Mouse (Mus musculus) hindbrain, embryonic 15.5 days (tissue): ENCODE data around the gene Hspa1b. TPM values are rescaled to one million over a fixed set of nuclear protein-coding genes. Genes with fewer than 3 reads are reported as not detected.
A peak's percentile ranks its signal among the peaks of the same experiment; 100 is the strongest.
"Not testable (repeated sequence)": the region's sequence is repeated elsewhere in the genome, so short reads cannot be mapped to it uniquely, and the experiment has no call there.

Experiments
- ATAC-seq: fragments of 200-750 bp; cut with Nextera tagmentation; 2 replicates; pipeline ENCODE4 v1.8.0; 2017; ENCODE audit warnings: low read depth, moderate number of reproducible peaks, moderate TSS enrichment; ENCODE audit not compliant: low FRiP score
- H3K27ac ChIP-seq: fragments of 300-500 bp; sonication (generic); replicated peaks from 2 replicates; pipeline ENCODE4 v1.5.1; 2015; ENCODE audit warnings: mild to moderate bottlenecking, inconsistent platforms
- H3K27me3 ChIP-seq: fragments of 300-500 bp; sonication (generic); 2 replicates; pipeline ENCODE4 v1.6.1; 2015; ENCODE audit warnings: control low read depth, inconsistent platforms
- H3K36me3 ChIP-seq: fragments of 300-500 bp; sonication (generic); 2 replicates; pipeline ENCODE4 v1.6.1; 2015; ENCODE audit warnings: control low read depth, inconsistent platforms
- H3K4me1 ChIP-seq: fragments of 300-500 bp; sonication (generic); replicated peaks from 2 replicates; pipeline ENCODE4 v1.6.1; 2015; ENCODE audit warnings: control low read depth, inconsistent platforms
- H3K4me2 ChIP-seq: fragments of 300-500 bp; sonication (generic); 2 replicates; pipeline ENCODE4 v1.6.1; 2015; ENCODE audit warnings: moderate library complexity, mild to moderate bottlenecking, inconsistent platforms
- H3K4me3 ChIP-seq: fragments of 300-500 bp; sonication (generic); 2 replicates; pipeline ENCODE4 v1.5.1; 2015; ENCODE audit warnings: mild to moderate bottlenecking, inconsistent platforms
- H3K9ac ChIP-seq: fragments of 300-500 bp; sonication (generic); 2 replicates; pipeline ENCODE4 v1.6.1; 2015; ENCODE audit warnings: inconsistent platforms
- H3K9me3 ChIP-seq: fragments of 300-500 bp; sonication (generic); 2 replicates; pipeline ENCODE4 v1.6.1; 2016; ENCODE audit warnings: control low read depth, inconsistent platforms
- WGBS: fragments of 180-500 bp; shearing (Covaris S2); methylation state at CpG from one replicate; pipeline ENCODE4 v1.1.7; 2015; 5-methylcytosine and 5-hydroxymethylcytosine counted together
- polyA plus RNA-seq: library from polyadenylated mRNA; unstranded; fragments of >200 nt; fragmentation: Nextera tagmentation; extraction: Ambion mirVana; gene quantifications from 2 replicates; pipeline ENCODE4 v1.2.1, GENCODE M21; 2015

Hspa1b gene
- polyA plus RNA-seq, 1 experiment from 2014 or later: 0.51 TPM

DNA sequence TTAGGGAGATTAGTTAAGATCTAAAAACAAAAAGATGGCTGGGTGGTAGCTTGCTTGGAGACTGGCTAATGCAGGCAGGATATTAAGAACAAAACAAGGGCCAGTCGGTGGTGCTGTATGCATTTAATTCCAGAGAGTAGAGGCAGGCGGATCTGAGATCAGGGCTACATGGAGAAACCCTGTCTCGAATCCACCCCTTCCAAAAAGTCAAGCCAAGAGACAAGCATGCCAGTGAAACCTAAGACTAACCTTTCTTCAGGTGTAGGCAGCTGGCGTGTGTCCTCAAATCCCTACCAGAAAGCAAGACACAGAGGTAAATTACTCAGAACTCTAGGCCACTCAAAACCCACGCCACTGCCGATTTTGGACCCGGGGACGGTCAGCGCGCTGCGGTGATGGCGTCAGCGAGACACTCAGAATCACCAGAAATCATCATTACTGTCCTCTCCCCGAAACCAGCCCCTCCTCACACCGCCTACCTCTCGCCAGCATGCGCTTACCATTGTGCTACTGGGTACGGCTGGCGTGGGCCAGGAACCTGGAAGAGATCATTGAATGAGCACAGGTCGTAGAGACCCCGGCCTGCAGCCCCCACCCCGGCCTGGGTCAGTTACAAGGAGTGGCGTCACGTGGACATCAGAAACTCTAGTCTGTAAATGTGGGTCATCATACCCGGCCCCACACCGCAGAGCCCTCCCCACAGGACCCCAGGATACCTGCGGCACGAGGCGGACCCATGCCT lies 7.2 kb downstream of the Hspa1b start:
- no peaks in the 10 kb centered on the region for H3K9me3 ChIP-seq
- H3K4me3 ChIP-seq: peak overlapping the region; percentile 70
- WGBS: under 1% methylated on average over 29 of the region's 29 CpGs
- peak overlapping the region; percentile 82 for H3K4me2 ChIP-seq
- H3K27me3 ChIP-seq: peaks cover 13% of the 10 kb centered on the region
- H3K4me1 ChIP-seq: peaks cover 19% of the 10 kb centered on the region
- no peak for ATAC-seq
- peak overlapping the region; percentile 92 for H3K27ac ChIP-seq
- peak overlapping the region; percentile 99 for H3K9ac ChIP-seq
- peaks cover 15% of the 10 kb centered on the region for H3K36me3 ChIP-seq

DNA sequence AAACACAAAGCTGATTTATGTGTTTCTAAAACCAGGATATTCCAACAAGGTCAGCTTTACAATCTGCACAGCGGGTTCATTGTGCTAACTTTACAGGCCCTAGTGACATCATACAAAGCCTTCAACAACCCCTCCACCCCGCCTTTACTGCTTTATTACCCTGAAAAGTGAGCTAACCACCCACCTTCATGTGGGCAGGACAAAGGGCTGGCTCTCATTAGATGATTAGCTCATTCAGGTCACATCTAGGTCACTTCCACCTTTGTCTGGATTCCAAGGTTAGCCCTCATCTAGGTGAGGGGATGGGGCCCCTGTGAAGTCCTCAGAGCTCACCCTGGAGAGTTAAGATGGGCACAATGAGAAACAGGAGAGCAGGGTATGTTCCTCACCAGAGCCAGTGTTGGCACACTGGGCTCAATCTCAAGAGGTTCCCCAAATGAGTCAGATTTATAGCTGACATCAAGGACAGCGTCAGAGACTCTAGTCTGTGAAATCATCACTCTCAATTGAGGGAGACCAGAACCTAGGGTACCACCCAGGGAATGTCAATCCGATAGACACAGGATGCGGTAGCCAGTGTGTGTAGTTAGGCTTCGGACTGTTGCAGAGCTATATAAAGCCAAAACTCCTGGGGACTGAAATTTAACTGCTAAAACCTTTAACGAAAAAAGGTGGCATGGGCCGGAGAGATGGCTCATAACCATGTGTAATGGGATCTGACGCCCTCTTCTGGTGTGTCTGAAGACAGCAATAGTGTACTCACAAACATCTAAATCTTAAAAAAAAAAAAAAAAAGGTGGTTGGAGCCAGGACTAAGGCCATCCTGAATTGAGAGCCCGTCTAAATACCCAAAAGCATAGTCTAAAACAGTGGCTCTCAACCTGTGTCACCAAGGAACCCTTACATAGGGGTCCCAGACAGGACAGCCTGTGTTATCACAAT lies 8.3 kb downstream of the Hspa1b start:
- peak overlapping the region; percentile 99 for H3K9ac ChIP-seq
- peak overlapping the region; percentile 70 for H3K4me3 ChIP-seq

GRCm38 (mm10) chr17:34949553-34949969 lies 9.5 kb downstream of the Hspa1b start:
- ATAC-seq: no peak
- H3K4me2 ChIP-seq: no peak overlapping the region
- H3K4me3 ChIP-seq: no peak overlapping the region

More for the DNA sequence above, 8.3 kb downstream of the Hspa1b start:
- no peaks in the 10 kb centered on the region for H3K9me3 ChIP-seq
- H3K27me3 ChIP-seq: peaks cover 10% of the 10 kb centered on the region
- peaks cover 19% of the 10 kb centered on the region for H3K4me1 ChIP-seq
- 32% methylated on average over 10 of the region's 10 CpGs for WGBS
- peak overlapping the region; percentile 92 for H3K27ac ChIP-seq
- ATAC-seq: no peak
- peak overlapping the region; percentile 82 for H3K4me2 ChIP-seq
- H3K36me3 ChIP-seq: peaks cover 15% of the 10 kb centered on the region

GRCm38 (mm10) chr17:34948721-34949552 lies 10.1 kb downstream of the Hspa1b start:
- H3K9ac ChIP-seq, H3K27me3 ChIP-seq, H3K9me3 ChIP-seq, H3K4me3 ChIP-seq, H3K4me2 ChIP-seq, ATAC-seq: not testable (repeated sequence)
- H3K4me1 ChIP-seq: peaks cover 19% of the 10 kb centered on the region
- H3K27ac ChIP-seq: 0 out of 2 replicates have a peak overlapping the region, but pooled peaks have one; percentile 19
- peaks cover 15% of the 10 kb centered on the region for H3K36me3 ChIP-seq
- WGBS: 59% methylated on average over 9 of the region's 9 CpGs

More at GRCm38 (mm10) chr17:34949553-34949969, 9.5 kb downstream of the Hspa1b start:
- Histone ChIP-seq H3K9me3 (no peaks in the 10 kb centered on the region), H3K9ac (no peak overlapping the region), H3K4me1 (peaks cover 19% of the 10 kb centered on the region), H3K36me3 (peaks cover 15% of the 10 kb centered on the region), H3K27me3 (no peaks in the 10 kb centered on the region), H3K27ac (0 out of 2 replicates have a peak overlapping the region, but pooled peaks have one; percentile 19)
- 40% methylated on average over 4 of the region's 4 CpGs for WGBS

GRCm38 (mm10) chr17:34947606-34948005 lies 11.4 kb downstream of the Hspa1b start:
- H3K9me3 ChIP-seq: no peaks in the 10 kb centered on the region
- no peak overlapping the region for H3K4me3 ChIP-seq
- no peak for ATAC-seq
- no peak overlapping the region for H3K4me2 ChIP-seq
- no peaks in the 10 kb centered on the region for H3K27me3 ChIP-seq
- H3K4me1 ChIP-seq: peaks cover 19% of the 10 kb centered on the region
- H3K27ac ChIP-seq: no peak overlapping the region
- no peak overlapping the region for H3K9ac ChIP-seq
- 30% methylated on average over 8 of the region's 8 CpGs for WGBS
- H3K36me3 ChIP-seq: peaks cover 15% of the 10 kb centered on the region

DNA sequence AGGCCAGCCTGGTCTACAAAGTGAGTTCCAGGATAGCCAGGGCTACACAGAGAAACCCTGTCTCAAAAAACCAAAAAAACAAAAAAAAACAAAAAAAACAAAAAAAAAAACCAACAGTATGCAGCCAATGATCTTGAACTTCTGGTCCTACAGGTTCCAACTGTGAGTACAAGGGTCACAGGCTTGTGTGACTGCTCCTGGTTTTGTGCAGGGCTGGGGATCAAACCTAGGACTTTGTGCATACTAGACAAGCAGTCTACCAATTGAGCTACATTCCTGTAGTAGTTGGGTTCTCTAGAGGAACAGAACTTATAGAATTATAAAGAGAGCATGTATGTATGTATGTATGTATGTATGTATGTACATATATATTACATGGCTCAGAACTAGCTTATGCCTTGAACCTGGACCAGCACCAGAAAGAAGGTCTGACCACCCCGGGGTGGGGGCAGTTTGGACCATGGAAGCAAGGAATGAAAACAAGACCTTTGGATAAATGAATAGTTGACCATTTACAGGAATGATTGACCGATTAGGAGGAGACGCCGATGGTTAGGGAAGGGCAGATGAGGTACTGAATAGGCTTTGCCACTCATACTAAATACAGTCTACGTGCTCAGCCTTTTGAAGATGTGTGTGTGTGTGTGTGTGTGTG lies 12.4 kb downstream of the Hspa1b start:
- Histone ChIP-seq H3K27me3 (no peaks in the 10 kb centered on the region), H3K36me3 (peaks cover 15% of the 10 kb centered on the region), H3K4me2 (no peak overlapping the region), H3K9ac (no peak overlapping the region), H3K4me3 (no peak overlapping the region), H3K4me1 (peaks cover 22% of the 10 kb centered on the region), H3K9me3 (no peaks in the 10 kb centered on the region), H3K27ac (no peak overlapping the region)
- no peak for ATAC-seq
- WGBS: 90% methylated on average over 5 of the region's 5 CpGs

GRCm38 (mm10) chr17:34944362-34944761 lies 14.7 kb downstream of the Hspa1b start:
- H3K27ac ChIP-seq: no peak overlapping the region
- H3K36me3 ChIP-seq: no peaks in the 10 kb centered on the region; the same call in none of the 2 replicates
- ATAC-seq: no peak
- no peak overlapping the region for H3K4me3 ChIP-seq
- no peaks in the 10 kb centered on the region for H3K27me3 ChIP-seq
- no peak overlapping the region for H3K4me2 ChIP-seq
- peaks cover 5% of the 10 kb centered on the region; the same call in 1 of the 2 replicates for H3K4me1 ChIP-seq
- no peak overlapping the region for H3K9ac ChIP-seq
- H3K9me3 ChIP-seq: no peaks in the 10 kb centered on the region

DNA sequence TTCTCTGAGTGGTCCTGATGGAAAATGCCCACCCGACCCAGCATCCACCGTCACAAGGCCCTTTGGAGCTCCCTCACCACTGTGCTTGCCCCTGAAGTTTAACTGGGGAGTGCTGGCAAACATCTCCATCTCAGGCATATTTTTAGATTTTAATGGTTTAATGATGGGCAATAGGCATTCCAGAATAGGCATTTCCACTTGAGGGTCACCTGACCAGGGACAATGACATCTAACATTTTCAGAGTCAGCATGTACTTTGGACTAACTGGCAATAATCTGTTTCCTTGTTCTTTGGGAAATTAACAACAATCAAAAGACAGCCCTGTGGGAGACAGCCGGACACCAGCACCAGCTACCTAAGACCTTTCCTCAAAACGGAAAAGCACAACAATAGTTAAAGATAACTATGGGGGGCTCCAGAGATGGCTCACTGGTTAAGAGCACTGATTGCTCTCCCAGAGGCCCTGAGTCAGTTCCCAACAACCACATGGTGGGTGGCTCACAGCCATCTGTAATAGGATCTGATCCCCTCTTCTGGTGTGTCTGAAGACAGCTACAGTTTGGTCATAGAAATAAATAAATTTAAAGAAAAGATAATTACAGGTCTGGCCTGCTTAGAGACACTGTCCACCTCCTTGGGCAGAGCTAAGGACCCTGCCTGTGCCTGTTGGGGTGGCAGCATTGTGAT lies 15.8 kb downstream of the Hspa1b start:
- Histone ChIP-seq H3K27ac (no peak overlapping the region), H3K4me1 (peaks cover 5% of the 10 kb centered on the region; the same call in 1 of the 2 replicates), H3K4me2 (no peak overlapping the region), H3K9ac (no peak overlapping the region), H3K27me3 (no peaks in the 10 kb centered on the region), H3K4me3 (no peak overlapping the region), H3K9me3 (no peaks in the 10 kb centered on the region), H3K36me3 (no peaks in the 10 kb centered on the region)
- no peak for ATAC-seq
- 88% methylated on average over 4 of the region's 4 CpGs for WGBS

GRCm38 (mm10) chr17:34941344-34942041 lies 17.5 kb downstream of the Hspa1b start:
- Histone ChIP-seq H3K27me3 (no peaks in the 10 kb centered on the region), H3K4me2 (peak overlapping the region; percentile 44), H3K4me3 (peak overlapping the region; percentile 16), H3K27ac (no peak overlapping the region), H3K36me3 (no peaks in the 10 kb centered on the region), H3K4me1 (peaks cover 5% of the 10 kb centered on the region; the same call in 1 of the 2 replicates), H3K9me3 (no peaks in the 10 kb centered on the region), H3K9ac (0 out of 2 replicates have a peak overlapping the region, but pooled peaks have one; percentile 27)
- no peak for ATAC-seq
- 10% methylated on average over 15 of the region's 15 CpGs for WGBS

DNA sequence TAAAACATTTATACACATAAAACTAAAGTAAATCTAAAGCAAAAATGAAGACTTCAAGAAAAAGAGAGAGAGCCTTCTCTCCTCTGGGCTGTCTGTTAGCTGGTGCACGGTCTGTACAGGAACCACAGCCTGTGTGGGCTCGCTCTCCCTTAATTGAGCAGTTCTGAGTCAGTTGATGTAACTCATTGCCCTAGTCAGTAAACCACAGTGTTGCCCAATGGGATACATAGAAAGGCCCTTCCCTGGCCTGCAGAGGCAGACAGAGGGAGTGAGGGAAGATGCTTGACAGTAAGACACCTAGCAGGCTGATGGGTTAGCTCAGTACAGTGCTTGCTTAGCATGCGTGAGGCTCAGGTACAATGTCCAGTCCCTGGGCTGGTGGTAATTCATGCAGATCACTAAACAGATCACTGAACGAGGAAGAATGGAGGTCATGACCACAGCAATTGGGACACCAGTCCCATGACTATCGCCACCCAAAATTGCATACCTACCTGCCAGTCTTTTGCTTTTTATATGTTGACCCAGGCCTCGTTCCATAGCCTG lies 21.0 kb downstream of the Hspa1b start:
- H3K4me1 ChIP-seq: peaks cover 5% of the 10 kb centered on the region; the same call in 1 of the 2 replicates
- 90% methylated on average over 6 of the region's 6 CpGs for WGBS

More for the DNA sequence above, 21.0 kb downstream of the Hspa1b start:
- Histone ChIP-seq H3K4me3 (no peak overlapping the region), H3K9me3 (no peaks in the 10 kb centered on the region), H3K9ac (no peak overlapping the region), H3K4me2 (no peak overlapping the region), H3K27me3 (no peaks in the 10 kb centered on the region), H3K27ac (no peak overlapping the region), H3K36me3 (peaks cover 13% of the 10 kb centered on the region)
- ATAC-seq: no peak
